Mouse (Mus musculus): ENCODE measurements at regions not wholly inside any gene's neighbourhood (a gene's known extent, or its start where the extent isn't known, plus 50 kb on each side); places are given as distances from the start of the nearest gene placed in this dataset.

- no peak for TF ChIP-seq CTCF (IDR thresholded peaks at IDR 0.05; ENCODE audit: low read depth)
- TF ChIP-seq EP300 (optimal IDR thresholded peaks at IDR 0.05): no peak
Observed at GRCm38 (mm10) chr12:9358872-9359271, 211.0 kb upstream of the Osr1 start.
